Mouse (Mus musculus) spleen, adult 2 months (tissue): Measurements from ENCODE around the gene Tlk1. TPM values are rescaled to one million over a fixed set of nuclear protein-coding genes. Genes with fewer than 3 reads are reported as not detected.
"Not testable (repeated sequence)": the region's sequence is repeated elsewhere in the genome, so short reads cannot be mapped to it uniquely, and the experiment has no call there.

Experiments used
- DNase-seq, 2 experiments: peaks; one replicate each; pipeline versions ENCODE4 v3.0.0 to v3.0.0-alpha.2; 2012 to 2021; ENCODE audit warnings: low spot score in 2 of 2, low read depth in 1 of 2
- H3K27ac ChIP-seq: fragments of 200-500 bp; 2 replicates; pipeline ENCODE4 v1.5.1; 2012; ENCODE audit warnings: low read length, inconsistent platforms; ENCODE audit not compliant: insufficient read depth
- H3K27me3 ChIP-seq: fragments of 200-500 bp; 2 replicates; pipeline ENCODE4 v1.6.1; 2012; ENCODE audit warnings: mild to moderate bottlenecking, moderate library complexity, low read length, inconsistent platforms; ENCODE audit not compliant: control insufficient read depth, insufficient read depth
- H3K36me3 ChIP-seq: fragments of 200-500 bp; 2 replicates; pipeline ENCODE4 v1.6.1; 2012; ENCODE audit warnings: mild to moderate bottlenecking, low read length, inconsistent platforms; ENCODE audit not compliant: control insufficient read depth, insufficient read depth
- H3K4me1 ChIP-seq: fragments of 200-500 bp; 2 replicates; pipeline ENCODE4 v1.6.1; 2011; ENCODE audit warnings: inconsistent platforms; ENCODE audit not compliant: control insufficient read depth, insufficient read depth, insufficient read length
- H3K4me3 ChIP-seq: fragments of 200-500 bp; 2 replicates; pipeline ENCODE4 v1.5.1; 2011; ENCODE audit warnings: mild to moderate bottlenecking, inconsistent platforms; ENCODE audit not compliant: insufficient read depth, insufficient read length; ENCODE audit errors: extremely low read depth
- CTCF ChIP-seq: fragments of 200-500 bp; IDR thresholded peaks from 2 replicates; pipeline ENCODE4 v1.5.1; 2011; ENCODE audit warnings: mild to moderate bottlenecking, inconsistent platforms; ENCODE audit not compliant: insufficient read depth, insufficient read length, insufficient replicate concordance; ENCODE audit errors: extremely low read depth
- POLR2A ChIP-seq: fragments of 200-500 bp; IDR thresholded peaks from 2 replicates; pipeline ENCODE4 v1.6.1; 2011; ENCODE audit warnings: low read depth, low read length, inconsistent platforms
- WGBS: fragments of 180-500 bp; shearing (Covaris S2); methylation state at CpG from one replicate; pipeline ENCODE4 v1.1.7; 2018; 5-methylcytosine and 5-hydroxymethylcytosine counted together
- polyA plus RNA-seq: library from polyadenylated mRNA; depleted of rRNA; stranded (reverse); fragments of >200 nt; gene quantifications from 2 replicates; pipeline ENCODE4 v1.2.3, GENCODE M21; 2012

The Tlk1 gene
- polyA plus RNA-seq, 1 experiment: 8.4 TPM

DNA sequence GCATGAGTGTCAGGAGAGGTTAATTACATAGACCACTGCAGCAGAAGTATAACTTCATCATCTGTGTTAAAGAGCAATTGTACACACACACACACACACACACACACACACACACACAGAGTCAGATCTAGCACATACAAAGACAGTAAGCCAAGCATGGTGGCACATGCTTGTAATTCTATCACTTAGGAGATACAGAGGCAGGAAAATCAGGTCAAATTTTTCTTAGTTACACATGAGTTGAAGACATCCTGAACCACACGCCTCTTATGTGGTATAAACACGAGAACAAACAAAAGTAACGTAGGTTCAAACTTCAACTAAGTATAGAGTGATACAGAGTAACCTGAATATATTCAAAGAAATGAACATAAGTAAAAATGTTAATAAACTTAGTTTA is 15.6 kb downstream of the Tlk1 start:
- no peaks in the 10 kb centered on the region for H3K36me3 ChIP-seq
- H3K27ac ChIP-seq: no peak overlapping the region
- 77% methylated on average over 3 of the region's 3 CpGs for WGBS
- no peak overlapping the region for H3K4me3 ChIP-seq
- no peaks in the 10 kb centered on the region for H3K27me3 ChIP-seq
- DNase-seq: no peak
- TF ChIP-seq CTCF: no peak
- TF ChIP-seq POLR2A: no peak
- peaks cover 6% of the 10 kb centered on the region for H3K4me1 ChIP-seq

DNA sequence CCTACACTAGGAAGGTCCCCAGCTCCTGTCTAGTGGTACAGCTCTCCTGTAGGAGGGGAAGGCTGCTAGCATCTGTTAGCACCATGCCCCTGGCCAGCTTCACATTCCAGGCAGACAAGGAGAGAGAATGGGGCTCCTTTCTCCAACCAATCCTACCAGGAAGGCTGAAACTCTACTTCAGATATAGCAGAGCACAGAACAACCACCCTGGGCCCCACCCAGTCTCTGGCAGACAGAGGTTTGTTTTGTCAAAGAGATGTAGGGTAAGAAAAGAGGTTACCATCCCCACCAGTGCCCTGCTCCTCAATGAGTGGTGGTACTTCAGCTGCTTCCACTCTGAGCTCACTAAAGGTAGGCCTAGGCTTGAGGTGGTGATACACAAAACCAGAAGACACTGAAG is 16.8 kb downstream of the Tlk1 start:
- no peak for DNase-seq
- H3K4me1 ChIP-seq: peaks cover 6% of the 10 kb centered on the region
- TF ChIP-seq POLR2A (no peak), CTCF (no peak)
- H3K4me3 ChIP-seq: no peak overlapping the region
- no peak overlapping the region for H3K27ac ChIP-seq
- no peaks in the 10 kb centered on the region for H3K27me3 ChIP-seq
- H3K36me3 ChIP-seq: no peaks in the 10 kb centered on the region

DNA sequence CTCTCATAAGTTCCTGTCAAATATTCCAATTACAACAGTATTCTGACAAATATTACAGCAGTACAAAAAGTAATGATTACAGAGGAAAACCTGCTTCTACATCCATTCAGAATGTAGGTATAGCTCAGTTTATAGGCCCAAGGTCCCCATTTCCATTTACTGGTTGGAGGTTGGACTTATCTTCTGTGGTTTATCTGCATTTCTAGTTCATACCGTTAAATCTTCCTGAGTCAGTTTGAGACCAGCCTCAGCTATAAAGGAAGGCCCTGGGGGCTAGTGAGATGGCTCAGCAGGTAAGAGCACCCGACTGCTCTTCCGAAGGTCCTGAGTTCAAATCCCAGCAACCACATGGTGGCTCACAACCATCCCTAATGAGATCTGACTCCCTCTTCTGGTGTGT is 17.9 kb downstream of the Tlk1 start:
- H3K27ac ChIP-seq, H3K27me3 ChIP-seq, H3K4me1 ChIP-seq, DNase-seq, H3K36me3 ChIP-seq, H3K4me3 ChIP-seq: not testable (repeated sequence)
- WGBS: 71% methylated on average over 3 of the region's 3 CpGs

DNA sequence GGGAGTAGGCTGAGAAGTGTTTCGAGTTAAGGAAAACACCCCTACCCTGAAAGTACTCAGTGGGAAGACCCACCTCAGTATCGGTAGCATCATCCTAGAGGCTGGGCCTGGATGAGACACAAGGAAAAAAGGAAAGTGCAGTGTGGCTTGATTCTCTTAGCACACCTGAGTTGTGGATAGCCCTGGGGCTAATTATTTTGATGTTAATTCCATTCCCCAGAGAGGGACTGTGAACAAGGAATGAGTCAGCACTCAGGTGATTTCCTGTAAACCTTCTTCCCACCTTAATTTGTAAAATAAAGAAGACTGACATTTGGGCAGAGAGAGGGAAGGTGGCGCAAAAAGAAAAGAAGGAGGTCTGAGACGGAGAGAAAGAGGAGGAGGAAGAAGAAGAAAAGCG is 19.5 kb downstream of the Tlk1 start:
- no peak for DNase-seq
- Histone ChIP-seq H3K27me3 (no peaks in the 10 kb centered on the region), H3K4me3 (no peak overlapping the region), H3K4me1 (peaks cover 5% of the 10 kb centered on the region), H3K36me3 (no peaks in the 10 kb centered on the region), H3K27ac (no peak overlapping the region)
- no peak for TF ChIP-seq POLR2A
- TF ChIP-seq CTCF: no peak
- WGBS: 94% methylated on average over 5 of the region's 5 CpGs

DNA sequence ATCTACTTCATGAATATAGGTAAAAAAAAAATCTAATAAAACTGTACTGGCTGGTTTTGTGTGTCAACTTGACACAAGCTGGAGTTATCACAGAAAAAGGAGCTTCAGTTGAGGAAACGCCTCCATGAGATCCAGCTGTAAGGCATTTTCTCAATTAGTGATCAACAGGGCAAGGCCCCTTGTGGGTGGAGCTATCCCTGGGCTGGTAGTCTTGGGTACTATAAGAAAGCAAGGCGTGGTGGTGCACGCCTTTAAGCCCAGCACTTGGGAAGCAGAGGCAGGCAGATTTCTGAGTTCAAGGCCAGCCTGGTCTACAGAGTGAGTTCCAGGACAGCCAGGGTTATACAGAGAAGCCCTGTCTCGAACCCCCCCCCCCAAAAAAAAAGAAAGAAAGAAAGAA is 21.8 kb downstream of the Tlk1 start:
- not testable (repeated sequence) for H3K27ac ChIP-seq, H3K36me3 ChIP-seq, H3K4me3 ChIP-seq, H3K27me3 ChIP-seq, DNase-seq, H3K4me1 ChIP-seq
- WGBS: 97% methylated on average over 4 of the region's 4 CpGs

DNA sequence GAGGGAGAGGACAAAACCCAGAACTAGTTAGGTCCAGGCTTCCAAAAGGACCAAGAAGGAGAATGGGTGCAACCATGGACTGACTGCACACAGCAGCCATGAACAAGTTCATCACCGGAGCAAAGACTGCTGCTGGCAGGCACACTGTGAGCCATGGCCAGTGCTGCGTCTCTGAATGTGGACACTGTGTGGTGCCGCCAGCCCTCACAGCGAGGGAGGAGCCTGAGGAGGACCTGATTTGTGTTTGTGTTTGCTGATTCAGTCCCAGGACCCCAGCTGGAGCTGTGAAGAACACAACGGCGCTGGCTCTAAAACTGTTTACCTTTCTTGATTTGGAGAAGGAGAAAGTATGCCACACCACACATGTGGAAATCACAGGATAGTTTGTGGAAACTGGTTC is 22.9 kb downstream of the Tlk1 start:
- no peak for DNase-seq
- WGBS: 91% methylated on average over 6 of the region's 6 CpGs
- no peaks in the 10 kb centered on the region for H3K27me3 ChIP-seq
- H3K36me3 ChIP-seq: no peaks in the 10 kb centered on the region
- no peak overlapping the region for H3K27ac ChIP-seq
- no peak overlapping the region for H3K4me3 ChIP-seq
- H3K4me1 ChIP-seq: no peaks in the 10 kb centered on the region
- TF ChIP-seq CTCF (no peak), POLR2A (no peak)

DNA sequence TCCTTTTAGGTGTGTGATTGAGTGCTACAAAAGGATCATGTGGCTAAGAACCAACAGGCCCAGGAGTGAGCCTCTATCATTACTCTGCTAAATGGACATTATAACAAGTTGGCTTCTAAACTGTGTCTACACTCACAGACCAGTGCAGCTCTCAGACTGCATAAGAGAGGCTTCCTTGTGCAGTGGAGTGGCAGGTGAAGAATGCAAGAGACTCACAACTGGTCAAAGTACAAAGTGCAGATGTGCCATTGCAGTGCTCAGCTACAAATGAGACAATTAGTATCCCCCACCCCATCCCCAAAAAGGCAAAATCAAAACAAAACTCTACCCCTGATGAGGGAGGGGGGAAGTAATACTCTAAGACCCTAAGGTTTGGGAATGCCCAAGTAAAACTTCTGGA is 24.0 kb downstream of the Tlk1 start:
- TF ChIP-seq CTCF (no peak), POLR2A (no peak)
- no peaks in the 10 kb centered on the region for H3K27me3 ChIP-seq
- no peaks in the 10 kb centered on the region for H3K4me1 ChIP-seq
- H3K36me3 ChIP-seq: no peaks in the 10 kb centered on the region
- H3K4me3 ChIP-seq: no peak overlapping the region
- H3K27ac ChIP-seq: no peak overlapping the region
- DNase-seq: no peak

DNA sequence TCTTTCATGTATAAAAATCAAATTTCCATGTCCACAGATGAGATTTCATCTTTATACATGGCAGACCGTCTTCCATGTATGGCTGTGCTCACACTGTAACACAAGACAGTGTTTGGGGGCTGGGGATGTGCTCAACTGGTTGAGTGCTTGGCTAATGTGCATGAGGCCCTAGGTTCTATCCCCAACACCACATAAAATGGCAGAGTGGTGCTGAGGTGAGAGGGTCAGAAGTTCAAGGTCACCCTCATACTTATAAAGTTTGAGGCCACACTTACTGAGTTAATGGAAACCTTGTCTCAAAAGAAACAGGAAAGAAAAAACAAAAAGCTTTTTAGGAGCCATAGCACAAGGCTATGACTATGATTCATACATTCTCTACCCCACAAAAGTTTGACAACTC is 25.1 kb downstream of the Tlk1 start:
- WGBS: 89% methylated on average over 1 of the region's 1 CpGs
- Histone ChIP-seq H3K36me3 (no peaks in the 10 kb centered on the region), H3K27me3 (no peaks in the 10 kb centered on the region), H3K4me3 (no peak overlapping the region), H3K27ac (no peak overlapping the region), H3K4me1 (no peaks in the 10 kb centered on the region)
- TF ChIP-seq POLR2A (no peak), CTCF (no peak)
- DNase-seq: no peak
